Mouse (Mus musculus): Measurements from ENCODE around the gene D930048N14Rik. TPM values are rescaled to one million over a fixed set of nuclear protein-coding genes. Genes with fewer than 3 reads are reported as not detected.

The D930048N14Rik gene
- polyA plus RNA-seq, 1 experiment from 2014 or later = 2.8 TPM

DNA sequence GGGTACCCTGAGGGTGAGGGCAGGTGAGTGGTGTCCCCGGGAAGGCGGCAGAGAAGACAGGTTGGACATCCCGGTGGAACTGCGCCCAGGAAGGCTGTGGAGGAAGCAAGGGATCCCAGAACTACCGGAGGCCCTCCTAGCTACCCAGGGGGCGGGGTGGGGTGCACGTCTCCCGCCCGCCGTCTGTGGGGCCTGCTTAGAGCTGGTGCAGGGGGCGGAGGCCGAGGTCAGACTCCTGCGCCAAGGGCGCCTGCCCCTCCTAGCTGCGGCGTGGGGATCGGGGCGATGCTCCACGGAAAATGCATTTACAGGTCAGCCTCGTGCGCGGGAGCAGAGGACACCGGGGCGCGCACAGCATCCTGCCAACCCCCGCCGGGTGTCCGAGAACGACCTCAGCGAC is 493 bp upstream of the D930048N14Rik start:
- Histone ChIP-seq H3K9me3 (ENCODE audit: control insufficient read depth, low read length) (no peaks in the 10 kb centered on the region), H3K9ac (ENCODE audit: low read depth, low read length) (peak overlapping the region; percentile 79), H3K4me1 (ENCODE audit: control insufficient read depth, insufficient read depth, low read length) (peaks cover 19% of the 10 kb centered on the region; the same call in 1 of the 2 replicates), H3K27ac (replicated peaks; ENCODE audit: low read depth, low read length) (peak overlapping the region; percentile 30), H3K27me3 (replicated peaks; ENCODE audit: control insufficient read depth, insufficient read depth, low read length) (no peaks in the 10 kb centered on the region), H3K4me2 (ENCODE audit: low read depth, low read length) (peak overlapping the region; percentile 95), H3K36me3 (ENCODE audit: control insufficient read depth, insufficient read depth, low read length) (0 out of 2 replicates have a peak, but pooled peaks cover 6% of the 10 kb centered on the region), H3K4me3 (ENCODE audit: low read depth, low read length) (peak overlapping the region; percentile 68)
- DNase-seq (ENCODE audit: low spot score) = no peak
- peak; percentile 10; the same call in 1 of the 2 replicates for ATAC-seq (ENCODE audit: low read depth)
- WGBS = 7% methylated on average over 7 of the region's 30 CpGs

DNA sequence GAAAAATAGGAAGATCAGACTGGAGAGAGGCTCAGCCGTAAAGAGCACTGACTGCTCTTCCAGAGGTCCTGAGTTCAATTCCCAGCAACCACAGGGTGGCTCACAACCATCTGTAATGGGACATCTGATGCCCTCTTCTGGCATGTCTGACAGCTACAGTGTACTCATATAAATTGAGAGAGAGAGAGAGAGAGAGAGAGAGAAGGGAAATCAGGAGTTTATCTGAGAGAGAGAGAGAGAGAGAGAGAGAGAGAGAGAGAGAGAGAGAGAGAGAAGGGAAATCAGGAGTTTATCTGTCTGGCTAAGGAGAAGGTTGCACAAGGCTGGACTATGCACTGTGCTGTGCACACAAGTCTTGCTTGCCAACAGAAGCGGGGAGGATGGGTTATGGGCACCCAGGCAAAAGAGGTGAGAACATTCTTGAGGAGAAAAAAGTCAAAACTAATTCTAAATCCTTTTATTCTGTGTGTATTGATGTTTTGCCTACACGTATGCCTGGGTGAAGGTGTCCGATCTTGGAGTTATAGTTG is 2.2 kb downstream of the D930048N14Rik start:
- Histone ChIP-seq H3K4me3 (ENCODE audit: low read depth, low read length) (no peak overlapping the region), H3K27me3 (replicated peaks; ENCODE audit: control insufficient read depth, insufficient read depth, low read length) (no peaks in the 10 kb centered on the region), H3K9me3 (ENCODE audit: control insufficient read depth, low read length) (no peaks in the 10 kb centered on the region), H3K9ac (ENCODE audit: low read depth, low read length) (no peak overlapping the region), H3K36me3 (ENCODE audit: control insufficient read depth, insufficient read depth, low read length) (no peaks in the 10 kb centered on the region), H3K27ac (replicated peaks; ENCODE audit: low read depth, low read length) (no peak overlapping the region), H3K4me2 (ENCODE audit: low read depth, low read length) (no peak overlapping the region), H3K4me1 (ENCODE audit: control insufficient read depth, insufficient read depth, low read length) (peaks cover 19% of the 10 kb centered on the region; the same call in 1 of the 2 replicates)
- WGBS = 84% methylated on average over 4 of the region's 4 CpGs
- DNase-seq (ENCODE audit: low spot score) (no peak), ATAC-seq (ENCODE audit: low read depth) (no peak)

DNA sequence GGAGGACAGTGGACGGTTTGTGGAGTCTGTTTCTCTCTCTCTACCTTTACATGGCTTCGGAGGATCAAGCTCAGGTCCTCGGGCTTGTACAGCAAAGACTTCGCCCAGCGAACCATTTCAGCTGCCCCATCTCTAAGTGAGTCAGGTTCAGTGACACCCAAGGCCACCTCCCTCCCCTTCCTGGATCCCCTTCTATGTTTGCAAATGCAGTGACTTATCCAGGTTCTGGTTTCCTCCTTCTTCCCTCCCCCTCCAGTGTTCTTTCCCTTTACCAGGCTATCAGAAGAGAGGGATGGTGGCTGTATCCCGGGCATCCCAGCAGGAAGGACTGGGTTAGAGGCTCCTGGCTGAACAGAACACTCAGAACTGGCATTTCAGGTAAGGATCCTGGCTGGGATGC is 3.0 kb downstream of the D930048N14Rik start:
- H3K9me3 ChIP-seq (ENCODE audit: control insufficient read depth, low read length) = no peaks in the 10 kb centered on the region
- no peak overlapping the region for H3K4me2 ChIP-seq (ENCODE audit: low read depth, low read length)
- no peak overlapping the region for H3K9ac ChIP-seq (ENCODE audit: low read depth, low read length)
- no peaks in the 10 kb centered on the region for H3K36me3 ChIP-seq (ENCODE audit: control insufficient read depth, insufficient read depth, low read length)
- no peak overlapping the region for H3K4me3 ChIP-seq (ENCODE audit: low read depth, low read length)
- WGBS = 88% methylated on average over 6 of the region's 6 CpGs
- no peak overlapping the region for H3K27ac ChIP-seq (replicated peaks; ENCODE audit: low read depth, low read length)
- DNase-seq (ENCODE audit: low spot score) (no peak), ATAC-seq (ENCODE audit: low read depth) (no peak)
- no peaks in the 10 kb centered on the region for H3K27me3 ChIP-seq (replicated peaks; ENCODE audit: control insufficient read depth, insufficient read depth, low read length)
- peaks cover 21% of the 10 kb centered on the region for H3K4me1 ChIP-seq (ENCODE audit: control insufficient read depth, insufficient read depth, low read length)

DNA sequence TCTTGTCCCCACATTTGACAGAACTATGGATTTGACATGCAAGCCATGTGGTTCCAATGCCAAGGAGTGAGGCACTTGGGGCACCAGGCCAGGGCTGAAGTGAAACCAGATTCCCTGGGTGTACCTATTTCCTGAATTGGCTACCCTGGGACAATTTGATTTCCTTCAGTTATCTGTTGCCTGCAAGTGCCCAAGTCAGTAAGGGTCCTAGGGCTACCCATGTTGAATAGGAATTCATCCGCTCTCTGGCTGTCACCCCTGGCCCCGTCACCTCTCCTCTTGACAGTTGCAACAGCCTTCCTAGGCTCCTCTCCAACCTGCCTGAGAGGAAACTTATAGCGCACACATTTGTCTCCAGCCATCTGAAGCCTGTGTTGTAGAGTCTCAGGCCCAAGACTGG is 4.1 kb downstream of the D930048N14Rik start:
- H3K9me3 ChIP-seq (ENCODE audit: control insufficient read depth, low read length) = no peaks in the 10 kb centered on the region
- no peaks in the 10 kb centered on the region for H3K36me3 ChIP-seq (ENCODE audit: control insufficient read depth, insufficient read depth, low read length)
- no peaks in the 10 kb centered on the region for H3K27me3 ChIP-seq (replicated peaks; ENCODE audit: control insufficient read depth, insufficient read depth, low read length)
- no peak overlapping the region for H3K9ac ChIP-seq (ENCODE audit: low read depth, low read length)
- H3K4me3 ChIP-seq (ENCODE audit: low read depth, low read length) = no peak overlapping the region
- DNase-seq (ENCODE audit: low spot score) (no peak), ATAC-seq (ENCODE audit: low read depth) (no peak)
- no peak overlapping the region for H3K27ac ChIP-seq (replicated peaks; ENCODE audit: low read depth, low read length)
- H3K4me1 ChIP-seq (ENCODE audit: control insufficient read depth, insufficient read depth, low read length) = peaks cover 14% of the 10 kb centered on the region
- WGBS = 77% methylated on average over 3 of the region's 3 CpGs
- no peak overlapping the region for H3K4me2 ChIP-seq (ENCODE audit: low read depth, low read length)

DNA sequence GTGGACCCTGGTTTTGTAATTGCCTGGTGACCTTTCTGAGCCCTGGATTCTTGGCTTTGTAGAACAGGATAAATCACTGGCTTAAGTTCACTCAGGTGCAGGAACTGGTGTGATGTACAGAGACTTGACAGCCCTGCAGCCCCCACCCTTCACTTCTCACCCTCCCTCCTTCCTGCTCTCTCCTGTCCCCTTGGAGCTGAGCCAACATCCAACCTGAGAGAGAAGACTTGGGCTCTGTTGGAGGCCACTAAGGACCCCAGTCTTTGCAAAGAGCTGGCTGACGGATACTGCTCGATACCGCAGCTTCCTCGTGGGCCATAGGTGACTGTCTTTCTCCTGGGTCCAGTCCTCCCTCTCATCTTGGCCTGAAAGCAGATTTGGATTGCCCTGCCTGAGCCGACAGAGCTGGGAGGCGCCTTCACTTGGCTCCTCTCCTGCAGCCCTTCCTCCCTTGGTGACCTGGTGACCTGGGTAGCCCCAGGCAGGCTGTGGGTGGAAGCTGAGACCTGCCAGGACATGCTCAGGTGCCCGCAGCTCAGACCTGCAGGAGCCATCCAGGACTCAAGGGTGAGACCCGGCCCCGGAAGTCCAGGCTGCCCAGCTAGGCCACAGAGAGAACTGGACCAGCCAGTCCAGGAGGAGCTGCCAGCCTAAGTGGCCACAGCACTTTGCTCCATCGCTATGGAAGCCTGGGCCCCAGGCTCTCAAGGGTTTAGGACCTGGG is 6.2 kb downstream of the D930048N14Rik start:
- no peak for ATAC-seq (ENCODE audit: low read depth)
- WGBS = 69% methylated on average over 8 of the region's 10 CpGs
- Histone ChIP-seq H3K36me3 (ENCODE audit: control insufficient read depth, insufficient read depth, low read length) (no peaks in the 10 kb centered on the region), H3K9ac (ENCODE audit: low read depth, low read length) (no peak overlapping the region), H3K9me3 (ENCODE audit: control insufficient read depth, low read length) (no peaks in the 10 kb centered on the region), H3K27ac (replicated peaks; ENCODE audit: low read depth, low read length) (no peak overlapping the region; the same call in 1 of the 2 replicates), H3K27me3 (replicated peaks; ENCODE audit: control insufficient read depth, insufficient read depth, low read length) (no peaks in the 10 kb centered on the region), H3K4me2 (ENCODE audit: low read depth, low read length) (no peak overlapping the region), H3K4me3 (ENCODE audit: low read depth, low read length) (no peak overlapping the region), H3K4me1 (ENCODE audit: control insufficient read depth, insufficient read depth, low read length) (peaks cover 14% of the 10 kb centered on the region)
- DNase-seq (ENCODE audit: low spot score) = peak; percentile 53

DNA sequence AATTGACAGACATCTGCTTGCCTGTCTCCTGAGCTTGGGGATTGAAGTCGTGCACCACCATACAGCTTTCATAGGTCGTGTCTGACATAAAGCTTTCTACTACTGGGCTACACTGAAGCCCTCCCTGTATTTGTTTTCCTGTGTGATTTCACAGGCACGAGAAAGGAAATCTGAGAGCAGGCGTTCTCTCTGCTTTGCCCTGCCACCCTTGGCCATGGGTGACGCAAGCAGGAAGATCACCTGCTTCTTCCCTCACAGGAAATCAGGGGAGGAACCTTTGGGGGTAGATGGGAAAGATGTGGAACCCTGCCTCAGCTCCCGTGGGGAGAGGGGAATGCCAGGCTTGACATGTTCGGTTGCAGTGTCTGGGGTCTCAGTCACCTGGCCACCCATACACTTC is 7.5 kb downstream of the D930048N14Rik start:
- 18% methylated on average over 7 of the region's 7 CpGs for WGBS
- Histone ChIP-seq H3K36me3 (ENCODE audit: control insufficient read depth, insufficient read depth, low read length) (no peaks in the 10 kb centered on the region), H3K27ac (replicated peaks; ENCODE audit: low read depth, low read length) (no peak overlapping the region; the same call in 1 of the 2 replicates), H3K27me3 (replicated peaks; ENCODE audit: control insufficient read depth, insufficient read depth, low read length) (no peaks in the 10 kb centered on the region), H3K4me2 (ENCODE audit: low read depth, low read length) (no peak overlapping the region), H3K9ac (ENCODE audit: low read depth, low read length) (peak overlapping the region; percentile 42; the same call in 1 of the 2 replicates), H3K9me3 (ENCODE audit: control insufficient read depth, low read length) (no peaks in the 10 kb centered on the region), H3K4me1 (ENCODE audit: control insufficient read depth, insufficient read depth, low read length) (peaks cover 14% of the 10 kb centered on the region), H3K4me3 (ENCODE audit: low read depth, low read length) (no peak overlapping the region)
- DNase-seq (ENCODE audit: low spot score) = no peak
- 0 out of 2 replicates have a peak, but pooled peaks have one; percentile 7 for ATAC-seq (ENCODE audit: low read depth)

DNA sequence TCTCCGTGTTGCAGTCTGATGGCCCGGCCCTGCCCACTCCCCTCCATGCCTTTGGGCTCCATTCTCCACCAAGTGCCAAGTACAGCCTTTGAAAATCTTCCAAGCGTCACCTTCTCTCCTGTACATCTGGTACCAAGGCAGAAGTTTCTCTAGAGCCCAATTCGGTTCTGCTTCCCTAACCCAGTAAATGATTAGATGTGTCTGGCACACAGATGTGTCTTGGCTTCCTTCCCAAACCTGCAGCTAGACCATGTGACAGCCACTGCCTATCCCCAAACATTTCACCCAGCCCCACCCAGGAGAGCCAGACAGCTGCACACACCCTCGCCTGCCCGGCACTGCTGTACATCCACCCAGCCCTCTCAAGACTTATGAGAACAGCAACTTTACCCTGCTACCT is 8.0 kb downstream of the D930048N14Rik start:
- Histone ChIP-seq H3K4me3 (ENCODE audit: low read depth, low read length) (no peak overlapping the region), H3K36me3 (ENCODE audit: control insufficient read depth, insufficient read depth, low read length) (no peaks in the 10 kb centered on the region), H3K27ac (replicated peaks; ENCODE audit: low read depth, low read length) (no peak overlapping the region; the same call in 1 of the 2 replicates), H3K9ac (ENCODE audit: low read depth, low read length) (peak overlapping the region; percentile 42; the same call in 1 of the 2 replicates), H3K4me1 (ENCODE audit: control insufficient read depth, insufficient read depth, low read length) (peaks cover 14% of the 10 kb centered on the region), H3K27me3 (replicated peaks; ENCODE audit: control insufficient read depth, insufficient read depth, low read length) (no peaks in the 10 kb centered on the region), H3K4me2 (ENCODE audit: low read depth, low read length) (no peak overlapping the region), H3K9me3 (ENCODE audit: control insufficient read depth, low read length) (no peaks in the 10 kb centered on the region)
- ATAC-seq (ENCODE audit: low read depth) (peak; percentile 89), DNase-seq (ENCODE audit: low spot score) (peak; percentile 83)
- WGBS = 21% methylated on average over 6 of the region's 6 CpGs

DNA sequence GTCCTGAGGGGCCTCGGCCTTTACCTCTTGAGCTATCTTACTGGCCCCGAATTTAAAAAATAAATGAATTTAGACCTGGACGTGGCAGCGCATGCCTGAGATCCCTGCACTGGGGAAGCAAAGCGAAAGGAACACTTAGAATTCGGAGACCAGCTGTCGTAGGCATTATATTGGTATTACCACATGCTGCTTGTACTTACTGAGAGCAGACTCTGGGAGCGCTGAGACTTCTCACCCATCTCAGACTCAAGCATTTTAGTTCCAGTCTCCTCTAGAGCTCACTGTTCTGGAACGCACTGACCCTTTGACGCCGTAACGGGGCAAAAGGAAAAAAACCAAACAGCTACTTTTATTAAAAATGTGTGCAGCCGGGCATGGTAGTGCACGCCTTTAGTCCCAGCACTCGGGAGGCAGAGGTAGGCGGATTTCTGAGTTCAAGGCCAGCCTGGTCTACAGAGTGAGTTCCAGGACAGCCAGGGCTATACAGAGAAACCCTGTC is 11.2 kb downstream of the D930048N14Rik start:
- WGBS = 76% methylated on average over 16 of the region's 16 CpGs
- ATAC-seq (ENCODE audit: low read depth) = no peak

More for the DNA sequence above, 11.2 kb downstream of the D930048N14Rik start:
- no peak overlapping the region for H3K4me3 ChIP-seq (ENCODE audit: low read depth, low read length)
- no peak overlapping the region for H3K9ac ChIP-seq (ENCODE audit: low read depth, low read length)
- H3K27ac ChIP-seq (replicated peaks; ENCODE audit: low read depth, low read length) = no peak overlapping the region
- H3K4me2 ChIP-seq (ENCODE audit: low read depth, low read length) = no peak overlapping the region
- peaks cover 11% of the 10 kb centered on the region for H3K4me1 ChIP-seq (ENCODE audit: control insufficient read depth, insufficient read depth, low read length)
- no peaks in the 10 kb centered on the region for H3K9me3 ChIP-seq (ENCODE audit: control insufficient read depth, low read length)
- no peak for DNase-seq (ENCODE audit: low spot score)
- H3K36me3 ChIP-seq (ENCODE audit: control insufficient read depth, insufficient read depth, low read length) = no peaks in the 10 kb centered on the region
- no peaks in the 10 kb centered on the region for H3K27me3 ChIP-seq (replicated peaks; ENCODE audit: control insufficient read depth, insufficient read depth, low read length)

Data from embryonic facial prominence, embryonic 14.5 days (tissue).